Mouse (Mus musculus) forelimb bud, embryonic 11.5 days (tissue): ENCODE data around the gene Lsm4.

Source experiments
- DNase-seq: peaks from one replicate; pipeline ENCODE4 v3.0.0-alpha.2; 2012; ENCODE audit warnings: low read depth, low spot score

The Lsm4 gene

GRCm38 (mm10) chr8:70725792-70726447 lies 52.9 kb downstream of the Lsm4 start:
- no peak for DNase-seq

GRCm38 (mm10) chr8:70726721-70727120 lies 53.7 kb downstream of the Lsm4 start:
- no peak for DNase-seq
